Mouse (Mus musculus) heart, postnatal 25 days (tissue): ENCODE results near the gene Mkln1. TPM values are rescaled to one million over a fixed set of nuclear protein-coding genes. Genes with fewer than 3 reads are reported as not detected.

ENCODE experiments used
- DNase-seq: peaks from one replicate; pipeline ENCODE4 v3.0.0; 2022; ENCODE audit warnings: low spot score
- intact Hi-C: fragments of 180-260 bp; cut with DNase I; formaldehyde crosslinking; loops from one replicate; pipeline ENCODE4 v1.15.1; 2025
- total RNA-seq, 2 experiments: library from RNA; stranded (reverse); gene quantifications; 2 replicates each; pipeline ENCODE4 v1.2.3; 2021

The Mkln1 gene
- total RNA-seq, 2 experiments from 2014 or later, result 164 to 171 TPM

DNA sequence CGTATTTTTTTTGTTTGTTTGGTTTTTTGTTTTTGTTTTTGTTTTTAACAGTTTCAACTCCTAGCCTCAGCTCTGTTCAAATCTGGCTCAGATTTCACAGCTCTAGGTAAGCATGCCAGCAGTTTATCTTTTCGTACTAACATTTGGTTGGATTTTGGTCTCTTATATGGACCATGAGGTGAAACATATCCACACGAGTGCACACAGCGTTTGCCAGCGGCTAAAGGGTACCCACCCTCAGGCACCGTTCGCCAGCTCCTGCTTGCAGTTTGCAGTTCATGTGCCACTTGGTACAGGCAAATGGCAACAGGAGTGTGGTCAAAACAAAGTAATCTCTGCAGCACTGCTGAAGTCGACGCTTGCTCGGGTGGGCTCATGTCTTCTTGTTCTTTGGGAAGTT is 101.3 kb downstream of the Mkln1 start:
- intact Hi-C loops, result no loop called here
- no peak for DNase-seq

DNA sequence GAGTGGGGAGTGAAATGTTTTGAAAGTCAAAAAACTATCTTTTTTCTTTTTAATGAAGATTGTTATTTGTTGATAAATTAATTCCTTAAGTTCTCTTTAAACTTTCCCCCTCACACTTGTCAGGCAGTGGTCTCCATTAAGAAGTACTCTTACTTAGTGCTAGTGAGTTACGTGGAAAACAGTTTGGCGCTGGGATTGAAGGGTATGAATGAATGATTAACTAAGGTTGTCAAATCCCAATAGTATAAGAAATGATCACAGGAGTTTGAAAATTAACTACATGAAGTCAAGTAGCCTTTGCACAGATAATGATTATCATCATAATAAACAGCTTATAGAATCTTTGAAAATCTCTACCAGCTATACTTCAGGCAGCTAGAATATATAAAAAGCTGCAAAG is 101.7 kb downstream of the Mkln1 start:
- intact Hi-C loops, result no loop called here
- no peak for DNase-seq

DNA sequence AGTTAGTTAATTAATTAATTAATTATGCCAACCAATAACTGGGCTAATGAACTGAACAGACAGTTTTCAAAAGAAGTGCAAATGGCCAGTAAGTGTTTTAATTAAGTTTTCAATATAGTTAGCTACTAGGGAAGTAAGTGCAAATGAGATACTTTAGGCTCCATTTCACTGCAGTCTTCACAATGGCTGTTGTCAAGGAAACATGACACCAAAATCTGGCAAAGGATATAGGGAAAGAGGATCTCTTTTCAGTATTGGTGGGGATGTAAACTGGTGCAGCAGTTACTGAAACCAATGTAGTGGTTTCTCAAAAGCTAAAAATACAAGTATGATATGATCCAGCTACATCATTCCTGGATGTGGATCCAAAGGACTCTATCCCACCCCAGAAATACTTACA is 102.2 kb downstream of the Mkln1 start:
- intact Hi-C loops, result no loop called here
- DNase-seq, result no peak

DNA sequence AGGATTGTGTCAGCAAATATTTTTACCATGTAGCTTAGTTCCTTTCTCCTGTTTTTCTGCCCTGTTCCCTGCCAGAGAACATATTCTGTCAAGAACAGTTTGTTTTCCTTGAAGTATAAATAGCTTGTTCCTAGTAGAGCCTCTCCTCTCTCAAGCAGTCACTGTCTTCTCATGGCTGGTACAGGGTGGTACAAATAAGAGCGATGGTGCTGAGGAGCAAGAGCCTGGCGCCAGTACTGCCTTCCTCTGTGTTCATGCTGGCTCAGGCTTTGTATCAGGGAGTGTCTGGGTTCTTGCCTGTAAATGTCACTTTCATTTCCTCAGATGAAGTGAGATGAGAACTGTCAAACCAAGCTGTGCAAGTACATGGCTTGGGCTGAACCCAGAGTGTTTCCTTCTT is 104.1 kb downstream of the Mkln1 start:
- no peak for DNase-seq
- intact Hi-C loops, result no loop called here

DNA sequence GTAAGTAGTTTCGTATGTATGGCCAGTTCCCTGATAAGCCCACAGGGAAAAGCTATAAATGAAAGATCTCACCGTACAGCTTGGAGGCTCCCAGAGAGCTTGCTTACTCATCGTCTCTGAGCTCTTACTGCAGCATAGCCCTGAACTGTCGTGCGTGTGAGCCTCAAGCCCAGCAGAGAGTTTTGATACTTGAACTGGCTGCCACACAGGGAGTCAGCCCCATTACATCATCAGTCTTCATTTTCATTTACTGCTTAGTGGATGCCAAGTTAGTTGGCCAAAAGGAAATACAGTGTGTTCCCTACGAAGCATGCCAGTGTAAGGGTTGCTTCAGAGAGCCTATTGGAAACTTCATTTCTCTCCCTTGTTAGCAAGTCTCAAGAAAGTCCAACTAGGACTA is 115.2 kb downstream of the Mkln1 start:
- intact Hi-C loops, result no loop called here
- no peak for DNase-seq

DNA sequence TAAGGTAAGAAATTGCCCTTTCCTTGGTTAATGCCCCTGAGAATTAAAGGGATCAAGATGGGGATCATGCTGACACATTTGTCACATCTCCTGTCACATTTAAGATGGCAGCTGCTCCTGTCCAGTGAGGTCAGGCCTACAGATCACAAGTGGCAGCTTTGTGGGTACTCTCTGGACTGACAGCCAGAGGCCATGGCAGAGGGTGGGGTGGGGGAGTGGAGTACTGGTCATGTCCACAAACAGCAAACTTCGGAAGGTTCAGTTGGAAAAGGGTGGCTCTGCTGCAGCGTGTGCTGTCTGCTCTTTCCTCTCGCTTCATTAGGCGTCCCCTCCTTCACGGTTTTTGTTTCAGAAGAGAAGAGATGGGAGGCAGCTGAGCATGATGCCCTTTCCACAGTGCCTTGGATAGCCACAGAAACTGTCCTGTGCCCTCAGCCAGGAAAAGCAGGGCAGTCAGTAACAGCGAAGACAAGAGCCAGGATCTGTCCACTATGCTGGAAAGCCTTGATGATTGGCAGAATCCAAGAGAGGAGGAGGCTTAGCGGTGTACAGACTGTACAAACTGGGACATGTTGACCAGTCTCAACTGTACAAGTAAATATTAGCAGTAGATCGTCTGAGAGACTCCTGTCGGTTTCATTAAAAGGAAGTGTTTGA is 119.3 kb downstream of the Mkln1 start:
- intact Hi-C loops, result no loop called here
- no peak for DNase-seq

DNA sequence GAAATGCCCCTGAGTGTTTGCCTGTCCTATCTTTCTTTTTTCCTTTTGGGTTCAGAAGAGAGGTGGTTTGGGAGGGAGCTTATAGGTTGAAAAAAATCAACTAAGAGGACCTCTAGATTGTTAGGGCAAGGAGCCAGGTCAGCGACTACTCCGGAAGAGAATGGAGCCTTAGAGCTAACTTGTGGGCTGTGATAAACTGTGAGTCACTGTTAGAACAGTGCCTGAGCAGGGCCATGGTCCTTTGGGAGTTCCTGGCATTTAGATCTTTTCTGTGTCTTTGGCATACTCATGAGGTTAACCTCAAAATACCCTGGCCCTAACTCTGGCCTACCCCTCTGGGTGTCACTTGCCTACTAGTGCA is 119.8 kb downstream of the Mkln1 start:
- intact Hi-C loops, result no loop called here
- DNase-seq, result peak; percentile 39

DNA sequence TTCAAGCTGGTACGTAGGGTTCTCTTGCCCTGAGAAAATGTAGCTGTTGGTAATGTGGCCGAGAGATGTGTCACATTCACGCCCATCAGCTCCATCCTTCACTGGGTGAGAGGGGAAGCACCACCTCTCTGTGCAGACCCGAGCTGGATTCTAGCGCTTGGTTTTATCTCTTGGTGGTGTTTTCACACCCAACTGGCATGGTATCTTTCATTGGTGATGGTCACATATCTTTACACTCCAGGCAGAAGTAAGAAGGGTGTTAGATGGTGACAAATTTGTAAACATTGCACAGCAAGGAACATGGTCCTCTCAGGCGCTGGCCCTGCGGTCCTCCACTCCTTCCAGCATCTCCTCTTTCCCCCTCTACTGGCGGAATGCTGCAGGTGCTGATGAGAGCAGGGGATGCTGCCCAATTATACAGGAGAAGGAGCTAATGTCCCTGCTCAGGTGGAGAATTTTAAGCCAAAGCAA is 120.5 kb downstream of the Mkln1 start:
- intact Hi-C loops, result no loop called here

DNA sequence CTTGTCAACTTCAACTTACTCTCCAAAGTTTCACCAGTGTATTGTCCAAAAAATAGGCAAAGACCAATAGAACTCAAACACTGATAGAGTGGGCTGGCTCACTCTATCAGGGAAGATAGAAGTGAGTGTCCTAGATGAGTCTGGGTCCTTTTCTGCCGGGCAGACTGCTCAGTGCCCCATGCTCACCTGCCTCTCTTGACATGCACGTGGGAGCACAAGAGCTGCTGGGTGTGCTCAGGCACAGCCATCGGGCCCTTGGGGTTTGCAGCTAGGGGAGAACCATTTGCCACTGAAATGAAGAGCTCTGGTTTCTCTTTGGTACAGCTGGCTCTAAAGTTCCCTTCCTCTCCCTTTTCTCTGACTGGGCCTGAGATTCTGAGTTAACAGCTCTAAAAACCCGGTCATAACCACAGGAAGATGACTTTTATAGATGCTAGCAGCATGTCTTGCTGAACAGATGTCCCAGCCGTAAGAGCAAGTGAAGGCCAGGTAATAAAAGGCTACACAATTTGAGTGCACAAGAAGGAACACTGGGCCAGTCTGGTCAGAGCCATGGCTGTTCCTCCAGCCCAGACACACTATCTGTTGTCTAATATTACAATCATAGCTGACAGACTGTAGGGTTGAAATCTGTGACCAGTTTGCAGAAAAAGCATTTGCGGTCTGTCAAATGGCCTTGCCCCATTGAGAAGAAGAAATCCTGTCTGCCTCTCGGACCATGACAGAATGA is 122.1 kb downstream of the Mkln1 start:
- DNase-seq, result no peak
- intact Hi-C loops, result no loop called here

More for the DNA sequence above, 120.5 kb downstream of the Mkln1 start:
- DNase-seq, result no peak

DNA sequence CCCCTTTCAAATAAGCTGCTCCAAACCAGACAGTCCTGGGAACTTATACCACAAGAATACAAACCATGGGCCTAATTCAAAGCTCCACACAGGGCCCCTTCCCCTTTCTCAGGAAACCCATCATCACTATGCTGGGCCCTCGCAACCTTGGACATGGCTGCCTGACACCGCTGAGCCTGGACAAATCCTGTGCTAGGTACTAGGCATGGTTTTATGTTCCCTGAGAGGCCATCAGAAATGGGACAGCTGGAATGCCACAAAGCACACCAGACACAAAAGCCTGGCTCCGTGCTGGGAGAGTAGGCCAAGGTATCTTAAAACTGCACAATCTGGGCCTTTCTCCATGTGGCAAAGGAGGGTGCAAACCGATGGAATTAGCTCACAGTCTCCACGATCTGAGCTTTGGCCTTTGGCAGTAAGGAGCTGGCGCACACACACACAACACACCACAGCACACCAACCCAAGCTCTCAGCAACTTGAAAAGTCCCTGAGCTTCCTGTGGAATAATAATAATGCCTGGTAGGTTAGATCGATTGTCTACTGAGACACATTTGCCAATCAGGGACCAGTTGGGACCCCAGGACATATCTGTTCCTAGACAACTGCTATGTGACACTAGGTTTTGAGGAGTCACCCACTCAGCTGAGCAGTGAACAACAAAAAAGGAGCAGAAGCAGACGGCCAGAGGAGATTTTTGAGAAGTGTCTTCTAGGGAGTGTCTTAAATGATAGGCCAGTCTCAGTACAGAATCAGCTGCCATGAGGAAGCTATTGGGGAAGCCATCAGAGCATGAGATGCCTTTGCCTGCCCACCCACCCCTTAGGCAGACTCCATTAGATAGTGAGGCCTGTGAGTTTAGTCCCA is 123.2 kb downstream of the Mkln1 start:
- no peak for DNase-seq
- intact Hi-C loops, result no loop called here

DNA sequence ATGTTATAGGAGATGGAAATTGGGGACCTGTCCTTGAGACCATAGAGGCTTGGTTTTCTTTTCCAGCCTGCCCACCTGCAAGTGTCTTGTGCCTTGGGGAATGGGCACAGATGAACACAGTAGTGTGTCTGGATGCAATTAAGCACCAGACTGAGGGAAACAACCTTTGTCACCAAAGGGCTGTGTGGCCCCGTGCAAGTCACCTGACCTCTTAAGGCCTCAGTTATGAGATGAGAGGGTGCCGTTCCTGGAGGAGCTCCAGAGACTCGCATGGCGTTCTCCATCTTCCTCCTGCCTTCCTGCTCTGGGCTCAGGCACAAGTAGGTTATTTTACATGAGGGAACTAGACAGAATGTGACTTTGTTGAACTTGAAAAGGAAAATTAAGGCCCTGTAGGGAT is 123.9 kb downstream of the Mkln1 start:
- intact Hi-C loops, result no loop called here
- DNase-seq, result no peak

DNA sequence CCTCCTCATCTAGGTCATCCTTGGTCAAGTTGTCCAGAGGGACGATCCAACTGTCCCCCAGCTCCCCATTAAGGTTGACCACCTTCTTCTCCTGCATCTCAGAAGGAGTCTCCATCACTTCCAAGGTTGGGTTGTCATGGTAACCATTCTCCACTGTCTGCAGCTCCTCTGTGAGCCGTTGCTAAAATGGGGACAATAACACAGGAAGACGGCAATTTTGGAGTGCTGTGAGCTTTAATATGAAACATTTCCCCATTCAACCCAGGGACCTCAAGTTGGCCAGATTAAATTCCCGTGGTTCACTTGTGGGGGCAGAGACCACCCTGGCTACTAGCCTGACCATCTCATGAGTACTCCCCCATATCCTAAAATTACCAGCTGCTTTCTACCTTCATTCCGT is 124.5 kb downstream of the Mkln1 start:
- DNase-seq, result no peak
- intact Hi-C loops, result no loop called here

DNA sequence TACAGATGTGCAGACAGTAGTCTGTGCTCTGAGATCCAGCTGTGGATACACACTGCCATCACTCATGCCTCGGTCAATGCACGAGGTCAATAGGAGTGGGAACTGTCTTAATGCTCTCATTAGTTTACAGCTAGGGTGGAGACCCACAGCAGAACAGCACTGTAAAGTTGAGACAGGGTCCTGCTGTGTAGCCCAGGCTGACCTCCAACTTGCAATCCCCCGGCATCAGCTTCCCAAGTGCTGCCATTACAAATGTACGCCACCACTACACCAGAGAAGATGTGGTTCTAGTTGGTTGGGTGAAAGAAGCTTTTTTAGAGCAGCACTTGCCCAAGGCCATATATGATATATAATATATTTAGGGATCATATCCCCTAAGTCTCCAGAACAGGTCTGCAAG is 125.1 kb downstream of the Mkln1 start:
- DNase-seq, result no peak
- intact Hi-C loops, result no loop called here

DNA sequence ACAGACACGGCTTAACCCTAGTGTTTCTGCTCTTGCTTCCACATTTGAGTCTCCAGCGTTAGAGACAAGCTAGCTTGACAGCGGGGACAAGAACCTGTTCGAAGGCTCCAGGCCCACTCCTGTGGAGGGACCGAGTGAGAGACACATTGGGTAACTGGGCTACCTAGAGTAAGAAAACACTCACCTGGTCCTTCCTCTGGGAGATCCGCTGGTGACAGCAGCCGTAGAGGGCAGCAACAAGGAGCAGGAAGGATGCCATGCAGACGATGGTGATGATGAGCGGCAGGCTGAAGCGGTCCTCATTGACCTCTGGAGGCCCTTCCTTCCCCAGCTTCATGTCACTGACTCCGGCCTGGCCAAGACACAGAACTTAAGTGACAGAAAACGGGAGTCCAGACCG is 125.6 kb downstream of the Mkln1 start:
- no peak for DNase-seq
- intact Hi-C loops, result no loop called here

DNA sequence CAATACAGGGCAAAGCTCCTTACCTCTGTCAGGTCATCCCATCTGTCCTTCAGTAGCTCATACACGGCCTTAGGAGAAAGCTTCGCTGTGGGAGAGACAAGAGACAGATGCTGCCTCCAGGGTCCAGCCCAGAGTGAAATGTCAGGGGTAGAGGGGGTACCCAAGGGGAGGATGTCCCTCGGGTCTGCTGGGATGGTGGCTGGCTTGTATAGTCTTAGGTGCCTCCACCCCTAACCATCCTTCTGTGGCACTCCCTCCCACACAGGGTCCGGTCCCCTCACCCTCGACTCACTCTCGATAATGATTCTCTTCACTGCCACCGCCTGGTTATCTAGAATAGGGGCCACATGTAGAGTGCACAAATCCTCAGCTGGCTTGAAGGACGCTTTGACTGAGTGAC is 126.1 kb downstream of the Mkln1 start:
- intact Hi-C loops, result no loop called here
- no peak for DNase-seq

DNA sequence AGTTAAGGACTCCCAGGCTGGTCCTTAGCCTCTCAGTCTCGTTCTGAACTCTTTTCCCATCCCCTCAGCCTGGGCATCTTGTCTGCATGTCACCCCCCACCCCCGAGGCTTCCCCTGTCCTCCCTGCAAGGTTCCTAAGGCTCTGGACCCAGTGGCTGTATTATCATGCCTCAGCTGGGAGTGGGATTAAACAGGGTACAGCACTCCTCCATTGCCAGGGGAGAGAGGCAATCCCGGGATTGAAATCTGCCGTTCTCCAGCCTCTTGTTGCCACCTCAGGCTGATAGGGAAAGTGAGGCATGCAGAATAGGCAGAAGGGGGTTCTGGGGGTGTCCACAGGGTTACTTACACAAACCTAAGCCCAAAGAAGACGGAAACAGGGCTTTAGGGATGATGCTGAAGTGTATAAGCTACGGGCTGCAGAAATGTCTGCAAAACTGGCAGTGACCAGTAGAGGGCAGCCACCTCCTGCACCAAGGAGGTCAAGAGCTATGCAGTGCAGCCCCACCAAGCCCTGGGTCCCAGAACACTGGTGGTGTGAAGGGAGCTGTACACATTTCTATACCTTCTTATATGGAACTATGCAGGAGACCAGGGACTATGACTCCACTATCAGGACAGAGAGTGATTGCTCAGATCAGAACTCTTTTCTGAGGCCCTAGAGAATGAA is 126.8 kb downstream of the Mkln1 start:
- intact Hi-C loops, result no loop called here
- DNase-seq, result no peak

DNA sequence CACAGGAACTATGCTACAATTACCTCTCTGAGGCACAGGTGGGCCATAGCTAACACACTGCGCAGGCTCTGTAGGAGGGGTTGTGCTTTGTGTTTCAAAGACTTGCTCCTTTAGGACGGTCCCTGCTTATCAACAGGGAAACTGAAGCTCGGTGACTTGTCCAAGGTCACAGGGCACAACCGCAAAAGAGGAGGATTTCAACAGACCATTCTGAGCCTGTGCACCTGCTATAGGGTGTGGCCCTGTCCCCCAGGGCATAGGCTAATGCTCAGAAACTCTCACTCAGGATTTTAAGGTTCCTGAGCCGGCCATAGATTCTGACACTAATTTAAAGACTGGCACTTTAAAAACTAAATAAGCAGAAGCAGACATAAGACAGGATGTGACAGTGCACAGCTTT is 128.4 kb downstream of the Mkln1 start:
- no peak for DNase-seq
- intact Hi-C loops, result no loop called here

DNA sequence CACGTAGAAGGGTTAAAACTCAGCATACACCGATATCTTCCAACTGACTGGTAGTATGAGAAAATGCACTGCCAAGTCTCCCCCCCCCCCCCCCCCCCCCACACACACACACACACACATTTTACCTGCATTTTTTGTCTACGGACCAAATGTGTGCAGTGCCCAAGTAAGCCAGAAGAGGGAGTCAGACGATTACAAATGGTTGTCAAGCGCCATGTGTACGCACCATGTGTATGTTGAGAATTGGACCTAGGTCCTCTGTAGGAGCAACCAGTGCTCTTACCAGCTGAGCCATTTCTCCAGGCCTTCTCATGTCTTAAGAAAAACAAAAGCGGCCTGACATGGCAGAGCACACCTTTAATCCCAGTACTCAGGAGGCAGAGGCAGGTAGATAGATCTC is 129.4 kb downstream of the Mkln1 start:
- intact Hi-C loops, result loop anchor here (1.0 to 2.0 kb wide), 2 partner anchors 35 to 111 kb away; partner anchors contain the start of gene Podxl
- DNase-seq, result no peak

DNA sequence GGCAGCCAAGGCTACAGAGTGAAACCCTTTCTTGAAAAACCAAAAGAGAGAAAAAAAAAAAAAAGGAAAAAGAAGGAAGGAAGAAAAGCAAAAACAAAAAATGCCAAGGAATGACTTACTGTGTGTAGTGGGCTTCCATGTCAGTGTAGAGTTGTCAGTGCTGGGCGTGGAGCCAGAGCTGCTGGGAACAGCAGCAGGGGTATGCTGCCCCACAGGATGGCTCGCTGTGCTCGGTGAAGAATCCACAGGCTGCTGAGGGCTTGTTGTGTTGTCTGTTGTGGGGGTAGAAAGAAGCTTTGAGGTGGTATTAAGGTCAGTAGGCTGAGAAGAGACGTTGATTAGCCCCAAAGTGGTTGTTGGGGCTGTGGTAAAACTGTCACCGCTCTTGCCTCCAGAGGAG is 129.8 kb downstream of the Mkln1 start:
- intact Hi-C loops, result loop anchor here (1.0 to 2.0 kb wide), 2 partner anchors 34 to 111 kb away; partner anchors contain the start of gene Podxl
- no peak for DNase-seq

DNA sequence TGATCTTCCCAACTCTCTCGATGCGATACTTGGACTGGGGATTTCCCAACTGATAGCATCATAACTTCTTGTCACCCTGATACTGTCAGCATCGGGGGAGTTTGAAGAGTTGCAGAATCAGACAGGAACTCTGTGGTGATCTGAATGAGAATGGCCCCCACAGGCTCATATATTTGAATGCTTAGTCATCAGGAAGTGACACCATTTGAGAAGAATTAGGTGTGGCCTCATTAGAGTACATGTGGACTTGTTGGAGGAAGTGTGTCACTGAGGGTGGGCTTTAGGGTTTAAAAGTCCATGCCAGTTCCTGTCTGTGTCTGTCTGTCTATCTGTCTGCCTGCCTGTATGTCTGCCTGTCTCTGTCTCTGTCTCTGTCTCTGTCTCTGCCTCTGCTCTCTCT is 133.3 kb downstream of the Mkln1 start:
- DNase-seq, result no peak

More for the DNA sequence above, 133.3 kb downstream of the Mkln1 start:
- intact Hi-C loops, result no loop called here
